Mouse (Mus musculus) C2C12 (cell line): ENCODE results near the gene Ncam1.

ENCODE experiments used
- CTCF ChIP-seq: IDR thresholded peaks from one replicate; pipeline ENCODE4 v1.5.1; 2011; ENCODE audit not compliant: control insufficient read depth, insufficient read depth, insufficient read length
- FOSL1 ChIP-seq: IDR thresholded peaks from one replicate; pipeline ENCODE4 v1.8.0; 2011; ENCODE audit warnings: mild to moderate bottlenecking, low read length; ENCODE audit not compliant: poor library complexity, insufficient read depth, severe bottlenecking
- MAX ChIP-seq: IDR thresholded peaks from one replicate; pipeline ENCODE4 v1.6.1; 2011; ENCODE audit warnings: mild to moderate bottlenecking, control low read depth
- MYOD1 ChIP-seq: IDR thresholded peaks from one replicate; pipeline ENCODE4 v1.6.1; 2011; ENCODE audit warnings: low read depth; ENCODE audit not compliant: control insufficient read depth, insufficient read length
- MYOG ChIP-seq: IDR thresholded peaks from one replicate; pipeline ENCODE4 v1.6.1; 2011; ENCODE audit not compliant: control insufficient read depth, insufficient read length; ENCODE audit errors: extremely low read depth

- TF ChIP-seq MYOD1 = no peak
- no peak for TF ChIP-seq MAX
- no peak for TF ChIP-seq CTCF
- no peak for TF ChIP-seq MYOG
- no peak for TF ChIP-seq FOSL1
Observed at GRCm38 (mm10) chr9:49692791-49693190, 105.9 kb downstream of the Ncam1 start.
